Mouse (Mus musculus): ENCODE measurements around the gene Apoo. TPM values are rescaled to one million over a fixed set of nuclear protein-coding genes. Genes with fewer than 3 reads are reported as not detected.
"Not testable (repeated sequence)": the region's sequence is repeated elsewhere in the genome, so short reads cannot be mapped to it uniquely, and the experiment has no call there.

The Apoo gene
- polyA plus RNA-seq, 1 experiment from 2014 or later: 59.6 TPM

DNA sequence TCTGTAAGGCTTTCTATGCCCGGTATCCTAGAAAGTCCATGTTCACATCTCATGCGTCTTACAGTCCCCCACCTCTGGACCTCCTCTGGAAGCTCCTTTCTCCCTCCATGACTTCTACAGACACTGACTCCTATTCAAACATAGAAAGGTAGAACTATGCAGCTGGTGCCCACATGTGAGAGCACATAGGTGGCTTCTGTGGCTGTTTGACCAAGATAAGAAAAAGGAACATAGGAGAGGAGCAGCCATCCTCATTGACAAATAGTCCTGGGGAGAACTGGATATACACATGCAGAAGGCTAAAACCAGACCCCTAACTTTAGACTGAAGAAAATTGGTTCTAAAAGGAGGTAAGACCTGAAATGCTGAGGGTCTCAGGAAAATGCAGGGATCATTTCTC is 79.1 kb downstream of the Apoo start:
- Histone ChIP-seq H3K4me2 (peak overlapping the region; percentile 37), H3K27ac (peak overlapping the region; percentile 77), H3K4me1 (peaks cover 11% of the 10 kb centered on the region; the same call in 1 of the 2 replicates)
- peak; percentile 77 for ATAC-seq
- H3K36me3 ChIP-seq; H3K27me3 ChIP-seq (replicated peaks); H3K4me3 ChIP-seq; H3K9ac ChIP-seq; H3K9me3 ChIP-seq (replicated peaks): not testable (repeated sequence)
- 76% methylated on average over 2 of the region's 2 CpGs for WGBS (ENCODE audit: insufficient replicate concordance)

DNA sequence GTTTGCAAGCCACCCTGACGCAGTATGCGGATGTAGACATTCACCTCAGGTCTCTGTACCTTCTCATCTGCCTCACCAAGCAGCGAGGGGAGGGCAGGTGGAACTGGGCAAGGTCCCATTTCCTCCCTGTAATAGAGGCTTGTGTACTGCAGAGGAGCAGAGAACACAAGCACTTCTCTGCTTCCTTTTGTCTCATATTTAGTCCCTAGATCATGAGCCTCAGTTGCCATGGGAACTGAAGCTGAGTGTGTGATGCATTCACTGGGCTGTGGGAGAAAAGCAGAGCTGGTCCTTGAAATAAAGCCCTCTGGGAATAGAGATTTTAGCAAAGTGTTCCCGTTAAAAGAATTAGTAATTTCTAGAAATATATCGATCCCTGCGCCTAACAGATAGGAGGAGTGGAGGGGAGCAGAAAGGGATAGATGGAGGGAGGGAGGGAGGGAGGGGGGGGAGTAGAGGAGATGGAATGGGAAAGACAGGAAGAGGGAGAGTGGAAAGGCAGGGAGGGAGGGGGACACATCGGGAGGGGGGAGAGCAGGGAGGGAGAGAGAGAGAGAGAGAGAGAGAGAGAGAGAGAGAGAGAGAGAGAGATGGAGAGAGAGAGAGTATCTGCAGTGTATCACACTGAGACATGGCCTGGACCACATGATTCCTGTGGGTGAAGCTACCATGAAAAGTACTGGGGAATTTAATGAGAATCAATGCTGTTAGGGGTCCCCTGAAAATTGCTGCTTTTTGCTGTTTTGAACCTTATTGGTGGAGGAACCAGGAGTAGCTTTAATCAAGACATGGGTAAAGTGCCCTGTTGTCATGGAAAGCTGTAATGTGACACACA is 83.3 kb downstream of the Apoo start:
- WGBS (ENCODE audit: insufficient replicate concordance): no CpG with 5 or more reads among the region's 7 CpGs
- H3K9ac ChIP-seq; H3K9me3 ChIP-seq (replicated peaks); H3K36me3 ChIP-seq; H3K4me1 ChIP-seq; H3K4me2 ChIP-seq; H3K27ac ChIP-seq; ATAC-seq; H3K4me3 ChIP-seq: not testable (repeated sequence)
- H3K27me3 ChIP-seq (replicated peaks): peaks cover 22% of the 10 kb centered on the region; the same call in 1 of the 2 replicates

GRCm38 (mm10) chrX:94459346-94459745 is 92.4 kb downstream of the Apoo start:
- Histone ChIP-seq H3K4me1 (no peaks in the 10 kb centered on the region), H3K27me3 (replicated peaks) (peaks cover 62% of the 10 kb centered on the region), H3K4me2 (no peak overlapping the region), H3K4me3 (no peak overlapping the region), H3K27ac (no peak overlapping the region), H3K9ac (no peak overlapping the region), H3K36me3 (no peaks in the 10 kb centered on the region), H3K9me3 (replicated peaks) (no peaks in the 10 kb centered on the region)
- 58% methylated on average over 4 of the region's 4 CpGs for WGBS (ENCODE audit: insufficient replicate concordance)
- ATAC-seq: no peak

GRCm38 (mm10) chrX:94461513-94461912 is 94.6 kb downstream of the Apoo start:
- ATAC-seq; H3K9me3 ChIP-seq (replicated peaks); H3K27ac ChIP-seq; H3K9ac ChIP-seq; H3K4me2 ChIP-seq; H3K4me1 ChIP-seq; H3K36me3 ChIP-seq; H3K4me3 ChIP-seq: not testable (repeated sequence)
- peaks cover 43% of the 10 kb centered on the region for H3K27me3 ChIP-seq (replicated peaks)
- 80% methylated on average over 1 of the region's 3 CpGs for WGBS (ENCODE audit: insufficient replicate concordance)

DNA sequence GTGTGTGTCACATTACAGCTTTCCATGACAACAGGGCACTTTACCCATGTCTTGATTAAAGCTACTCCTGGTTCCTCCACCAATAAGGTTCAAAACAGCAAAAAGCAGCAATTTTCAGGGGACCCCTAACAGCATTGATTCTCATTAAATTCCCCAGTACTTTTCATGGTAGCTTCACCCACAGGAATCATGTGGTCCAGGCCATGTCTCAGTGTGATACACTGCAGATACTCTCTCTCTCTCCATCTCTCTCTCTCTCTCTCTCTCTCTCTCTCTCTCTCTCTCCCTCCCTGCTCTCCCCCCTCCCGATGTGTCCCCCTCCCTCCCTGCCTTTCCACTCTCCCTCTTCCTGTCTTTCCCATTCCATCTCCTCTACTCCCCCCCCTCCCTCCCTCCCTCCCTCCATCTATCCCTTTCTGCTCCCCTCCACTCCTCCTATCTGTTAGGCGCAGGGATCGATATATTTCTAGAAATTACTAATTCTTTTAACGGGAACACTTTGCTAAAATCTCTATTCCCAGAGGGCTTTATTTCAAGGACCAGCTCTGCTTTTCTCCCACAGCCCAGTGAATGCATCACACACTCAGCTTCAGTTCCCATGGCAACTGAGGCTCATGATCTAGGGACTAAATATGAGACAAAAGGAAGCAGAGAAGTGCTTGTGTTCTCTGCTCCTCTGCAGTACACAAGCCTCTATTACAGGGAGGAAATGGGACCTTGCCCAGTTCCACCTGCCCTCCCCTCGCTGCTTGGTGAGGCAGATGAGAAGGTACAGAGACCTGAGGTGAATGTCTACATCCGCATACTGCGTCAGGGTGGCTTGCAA is 95.9 kb downstream of the Apoo start:
- H3K36me3 ChIP-seq; H3K4me2 ChIP-seq; H3K4me3 ChIP-seq; ATAC-seq; H3K9me3 ChIP-seq (replicated peaks); H3K9ac ChIP-seq; H3K27ac ChIP-seq; H3K4me1 ChIP-seq: not testable (repeated sequence)
- 60% methylated on average over 1 of the region's 7 CpGs for WGBS (ENCODE audit: insufficient replicate concordance)
- peaks cover 30% of the 10 kb centered on the region; the same call in 1 of the 2 replicates for H3K27me3 ChIP-seq (replicated peaks)

Small RNAs within 50 kb of the gene (microRNA-seq; reads per million reads assigned to microRNA genes)
- not detected for gene Gm44477

Other genes with a start within 250 kb of the Apoo start
- 16.0 and 16.3 TPM in 2 replicates for gene Zfx, start 243.4 kb upstream of the Apoo start, polyA plus RNA-seq (2016; fragmentation: Nextera tagmentation; extraction: Ambion mirVana)
- 68.6 and 73.0 TPM in 2 replicates for gene Eif2s3x, start 154.3 kb upstream of the Apoo start, polyA plus RNA-seq (2016; fragmentation: Nextera tagmentation; extraction: Ambion mirVana)
- gene Klhl15, start 132.5 kb upstream of the Apoo start, polyA plus RNA-seq (2016; fragmentation: Nextera tagmentation; extraction: Ambion mirVana): 6.9 and 7.2 TPM in 2 replicates
- 0.05 TPM in 1 of 2 replicates, not detected in the other for gene Fam90a1b, start 340 bp upstream of the Apoo start, polyA plus RNA-seq (2016; fragmentation: Nextera tagmentation; extraction: Ambion mirVana)
- 114 and 116 TPM in 2 replicates for gene Maged1, start 175.0 kb downstream of the Apoo start, polyA plus RNA-seq (2016; fragmentation: Nextera tagmentation; extraction: Ambion mirVana)